Mouse (Mus musculus) G1E (cell line): Measurements from ENCODE around the gene Hoxb4. TPM values are rescaled to one million over a fixed set of nuclear protein-coding genes. Genes with fewer than 3 reads are reported as not detected.
A peak's percentile ranks its signal among the peaks of the same experiment; 100 is the strongest.

Experiments used
- ATAC-seq: 2 replicates; pipeline ENCODE4 v1.8.0; 2016; ENCODE audit warnings: mild to moderate bottlenecking; ENCODE audit not compliant: insufficient number of reproducible peaks, poor library complexity, low FRiP score, severe bottlenecking; ENCODE audit errors: extremely low read depth
- DNase-seq: peaks from one replicate; pipeline ENCODE4 v3.0.0; 2012; ENCODE audit warnings: low spot score
- H3K27me3 ChIP-seq: 2 replicates; pipeline ENCODE4 v1.6.1; 2012; ENCODE audit warnings: mild to moderate bottlenecking, low read length, inconsistent platforms; ENCODE audit not compliant: insufficient read depth
- H3K36me3 ChIP-seq: replicated peaks from 2 replicates; pipeline ENCODE3; 2012; ENCODE audit warnings: mild to moderate bottlenecking, inconsistent platforms
- H3K4me1 ChIP-seq: 2 replicates; pipeline ENCODE4 v1.6.1; 2012; ENCODE audit warnings: low read depth, low read length, inconsistent platforms, mixed read lengths; ENCODE audit not compliant: insufficient read depth
- H3K4me3 ChIP-seq: 2 replicates; pipeline ENCODE4 v1.5.1; 2012; ENCODE audit warnings: low read depth, mild to moderate bottlenecking, inconsistent platforms, low read length, moderate library complexity, mixed read lengths
- H3K9me3 ChIP-seq: replicated peaks from 2 replicates; pipeline ENCODE4 v1.6.1; 2012; ENCODE audit warnings: inconsistent platforms
- CTCF ChIP-seq: IDR thresholded peaks from 2 replicates; pipeline ENCODE4 v1.5.1; 2012; ENCODE audit warnings: low read depth, low read length, inconsistent platforms, mixed read lengths
- GATA1 ChIP-seq: IDR thresholded peaks from 2 replicates; pipeline ENCODE4 v1.6.1; 2012; ENCODE audit warnings: borderline replicate concordance, low read length, inconsistent platforms, mixed read lengths
- GATA2 ChIP-seq: IDR thresholded peaks from 2 replicates; pipeline ENCODE4 v1.6.1; 2012; ENCODE audit warnings: low read depth, low read length, inconsistent platforms, borderline replicate concordance
- POLR2AphosphoS5 ChIP-seq: IDR thresholded peaks from 2 replicates; pipeline ENCODE4 v1.6.1; 2012; ENCODE audit warnings: low read depth, low read length, inconsistent platforms; ENCODE audit not compliant: insufficient replicate concordance
- TAL1 ChIP-seq: conservative IDR thresholded peaks from 2 replicates; pipeline ENCODE4 v1.6.1; 2012; ENCODE audit warnings: low read depth, low read length, inconsistent platforms, mixed read lengths
- polyA plus RNA-seq: library from polyadenylated mRNA; stranded (reverse); fragments of >175 nt; gene quantifications from 2 replicates; pipeline ENCODE4 v1.2.3, GENCODE M21; 2012
- total RNA-seq, 2 experiments: library from RNA; stranded (forward) in 1 of 2; stranded (reverse) in 1 of 2; fragments of 200-1000 nt in 1 of 2; fragments of >200 nt in 1 of 2; fragmentation: Nextera tagmentation in 1 of 2; gene quantifications; 2 replicates each; pipeline ENCODE4 v1.2.3; 2014 to 2017

Gene Hoxb4
- total and polyA plus RNA-seq, 3 experiments = 0.03 TPM; not detected in 2

GRCm38 (mm10) chr11:96290705-96291355 lies 27.2 kb upstream of the Hoxb4 start:
- DNase-seq (no peak), ATAC-seq (no peak)
- Histone ChIP-seq H3K4me3 (no peak overlapping the region), H3K4me1 (peaks cover 7% of the 10 kb centered on the region; the same call in 1 of the 2 replicates), H3K36me3 (no peaks in the 10 kb centered on the region), H3K9me3 (no peaks in the 10 kb centered on the region), H3K27me3 (peaks cover 86% of the 10 kb centered on the region)
- TF ChIP-seq GATA2 = no peak
- no peak for TF ChIP-seq POLR2AphosphoS5
- TF ChIP-seq TAL1 = no peak
- TF ChIP-seq GATA1 = no peak
- no peak for TF ChIP-seq CTCF

DNA sequence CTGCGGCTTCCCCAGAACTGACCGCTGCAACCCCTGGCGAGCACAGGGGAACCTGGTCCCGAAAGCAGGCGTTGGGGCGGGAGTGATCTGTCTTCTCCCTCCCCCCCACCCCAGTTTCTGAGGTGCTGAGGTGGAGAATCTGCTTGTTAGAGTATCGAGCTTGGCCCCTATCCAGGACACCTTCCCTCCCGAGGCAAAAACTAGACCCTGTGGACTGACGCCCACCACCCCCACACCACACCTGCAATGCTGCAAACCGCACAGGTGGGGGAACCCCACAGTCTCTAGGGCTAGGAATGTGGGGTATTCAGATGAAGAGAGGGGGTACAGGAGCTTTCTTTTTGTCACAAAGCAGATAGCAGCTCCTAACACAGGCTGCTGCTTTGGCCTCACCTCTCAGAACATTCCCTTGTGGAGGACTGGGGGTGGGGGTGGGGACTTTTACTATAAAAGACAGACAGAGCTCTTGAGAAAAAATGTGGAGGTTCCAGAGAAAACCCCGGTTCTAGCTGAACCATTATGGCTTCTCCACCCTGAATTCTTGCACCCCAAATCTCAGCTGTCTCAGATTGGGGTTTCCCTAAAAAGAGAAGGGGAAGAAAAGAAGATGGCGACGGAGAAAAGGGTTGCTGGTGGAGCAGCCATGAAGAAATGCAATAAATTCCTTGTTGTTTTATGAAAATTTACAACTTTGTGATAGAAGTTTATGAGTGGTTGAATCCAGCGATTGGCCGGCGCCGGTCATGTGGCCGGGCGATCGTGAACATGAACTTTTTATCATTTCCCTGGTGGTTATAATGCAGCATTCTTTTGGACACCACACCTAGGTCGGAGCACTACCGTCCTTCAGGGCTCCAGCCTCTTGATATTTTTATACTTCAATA lies 26.1 kb upstream of the Hoxb4 start, which contains the start of gene Hoxb6:
TSS of gene Hoxb6 (plus strand) at position 796 of the 884 bp plus-strand sequence.
- ATAC-seq = no peak

DNA sequence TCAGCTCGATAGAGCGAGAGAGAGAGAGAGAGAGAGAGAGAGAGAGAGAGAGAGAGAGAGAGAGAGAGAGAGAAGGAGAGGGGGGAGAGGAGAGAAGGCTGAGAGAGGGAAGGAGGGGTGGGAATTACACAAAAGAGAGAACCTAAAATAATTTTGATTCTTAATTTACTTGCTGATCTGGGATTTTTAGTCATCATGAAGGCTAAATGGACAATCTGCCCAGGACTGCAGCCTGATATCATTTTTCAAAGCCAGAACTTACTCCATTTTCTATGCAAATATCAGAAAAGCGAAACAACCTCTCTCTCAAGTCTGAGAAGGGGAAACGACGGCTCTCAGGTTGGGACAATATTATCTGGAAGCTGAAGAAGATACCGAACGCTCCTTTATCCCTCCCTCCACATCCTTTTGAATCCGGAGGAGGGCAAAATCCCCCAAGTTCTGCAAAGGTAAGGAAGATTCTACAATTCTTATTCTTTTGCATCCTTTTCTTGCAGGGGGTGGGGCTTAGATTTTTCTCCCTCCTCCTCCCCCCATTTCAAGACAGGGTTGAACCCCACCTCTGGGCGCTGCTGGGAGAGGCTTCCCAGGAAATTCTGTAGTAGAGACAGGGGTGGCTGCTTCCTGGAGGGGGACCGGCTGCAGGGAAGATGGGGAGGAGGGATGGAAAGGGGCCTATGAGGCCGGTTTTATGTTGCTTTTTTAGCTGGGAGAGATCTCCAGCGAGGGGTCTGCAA lies 25.3 kb upstream of the Hoxb4 start:
- TF ChIP-seq CTCF = no peak
- no peak for TF ChIP-seq GATA1
- TF ChIP-seq GATA2 = no peak
- TF ChIP-seq TAL1 = no peak
- TF ChIP-seq POLR2AphosphoS5 = no peak
- peaks cover 7% of the 10 kb centered on the region; the same call in 1 of the 2 replicates for H3K4me1 ChIP-seq
- no peak overlapping the region for H3K4me3 ChIP-seq
- ATAC-seq = no peak
- DNase-seq = no peak
- H3K27me3 ChIP-seq = peaks cover 77% of the 10 kb centered on the region
- no peaks in the 10 kb centered on the region for H3K36me3 ChIP-seq
- H3K9me3 ChIP-seq = no peaks in the 10 kb centered on the region

More for the DNA sequence above, 26.1 kb upstream of the Hoxb4 start, which contains the start of gene Hoxb6:
- no peaks in the 10 kb centered on the region for H3K36me3 ChIP-seq
- no peak for DNase-seq
- H3K27me3 ChIP-seq = peaks cover 84% of the 10 kb centered on the region
- TF ChIP-seq CTCF (no peak), TAL1 (no peak), GATA1 (no peak), POLR2AphosphoS5 (no peak), GATA2 (no peak)
- H3K4me1 ChIP-seq = peaks cover 7% of the 10 kb centered on the region; the same call in 1 of the 2 replicates
- H3K4me3 ChIP-seq = no peak within 1 kb of the TSS
- no peaks in the 10 kb centered on the region for H3K9me3 ChIP-seq

DNA sequence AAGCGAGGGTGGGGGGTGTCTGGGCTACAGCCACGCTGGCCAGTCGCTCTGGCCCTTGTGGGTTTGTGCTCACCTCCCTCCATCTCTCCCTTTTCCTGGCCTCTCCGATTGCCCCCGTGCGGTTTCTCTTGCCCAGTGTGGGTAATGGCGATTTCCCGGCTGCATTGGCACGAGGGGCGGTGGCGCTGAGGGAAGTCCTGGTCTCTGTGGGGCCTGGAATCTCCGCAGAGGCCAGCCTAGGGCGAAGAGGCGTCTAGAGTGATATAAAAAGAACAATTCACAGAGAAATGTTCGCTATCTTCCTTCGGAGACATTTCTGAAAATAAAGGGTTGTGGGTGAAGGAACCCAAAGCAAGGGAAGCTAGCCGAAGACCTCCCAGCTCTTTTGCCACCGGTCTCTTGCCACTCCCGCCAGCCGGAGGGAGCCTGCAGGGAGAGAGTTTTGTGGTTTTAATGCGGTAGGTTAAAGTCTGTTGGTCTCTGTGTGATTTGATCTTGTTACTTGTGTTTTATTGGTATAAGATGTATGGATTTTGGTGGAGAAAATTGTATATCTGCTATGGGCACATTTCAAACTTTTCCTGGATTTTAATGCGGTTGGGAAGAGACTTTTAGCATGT lies 24.7 kb upstream of the Hoxb4 start:
- no peaks in the 10 kb centered on the region for H3K36me3 ChIP-seq
- no peak overlapping the region for H3K4me3 ChIP-seq
- DNase-seq (no peak), ATAC-seq (no peak)
- TF ChIP-seq GATA2 (no peak), CTCF (no peak), POLR2AphosphoS5 (no peak), GATA1 (no peak), TAL1 (no peak)
- peaks cover 7% of the 10 kb centered on the region; the same call in 1 of the 2 replicates for H3K4me1 ChIP-seq
- H3K9me3 ChIP-seq = no peaks in the 10 kb centered on the region
- H3K27me3 ChIP-seq = peaks cover 77% of the 10 kb centered on the region

DNA sequence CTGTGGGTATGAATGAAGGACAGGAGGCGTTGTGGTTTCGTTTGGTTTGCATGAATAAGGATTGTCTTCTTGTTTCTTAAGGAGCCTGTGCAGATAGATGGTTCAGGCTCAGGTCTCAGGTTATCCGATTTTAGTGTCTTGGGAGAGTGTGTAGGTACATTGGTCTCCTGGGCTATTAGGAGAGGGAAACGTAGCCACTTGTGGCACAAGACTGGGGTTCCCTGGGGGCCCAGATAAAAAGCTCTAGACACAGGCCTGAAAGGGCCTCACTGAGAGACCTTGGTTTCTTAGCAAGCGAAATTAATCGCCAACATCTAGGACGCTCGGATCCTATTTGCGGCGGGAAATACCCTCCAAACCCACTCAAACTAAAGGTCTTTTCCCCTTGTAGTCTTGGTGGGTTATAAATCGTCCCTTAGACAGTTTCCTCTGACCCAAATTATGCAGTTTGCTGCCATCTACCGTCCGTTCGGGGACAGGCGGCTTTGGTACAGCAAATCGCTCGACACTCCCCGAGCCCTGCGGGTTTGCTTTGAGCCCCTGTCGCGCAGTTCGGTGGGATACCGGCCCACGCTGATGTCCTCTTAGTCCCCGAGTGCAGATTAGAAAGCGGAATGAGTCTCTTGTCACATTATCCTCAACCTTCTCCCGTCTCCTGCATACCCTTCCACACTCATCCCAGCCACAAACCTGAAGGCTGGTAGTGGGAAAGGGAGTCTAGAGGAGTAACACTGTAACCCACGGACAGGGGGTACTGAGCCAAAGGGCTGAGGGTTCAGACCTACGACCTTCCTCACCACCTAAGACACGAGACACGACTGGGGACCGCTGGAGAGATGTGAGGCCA lies 23.6 kb upstream of the Hoxb4 start:
- Histone ChIP-seq H3K36me3 (no peaks in the 10 kb centered on the region), H3K4me3 (no peak overlapping the region), H3K4me1 (peaks cover 7% of the 10 kb centered on the region; the same call in 1 of the 2 replicates), H3K9me3 (no peaks in the 10 kb centered on the region), H3K27me3 (peaks cover 76% of the 10 kb centered on the region)
- TF ChIP-seq CTCF (peak; percentile 40), TAL1 (no peak)
- DNase-seq (peak; percentile 39), ATAC-seq (no peak)
